Mouse (Mus musculus) testis, adult 2 months (tissue): ENCODE data around the gene Kcng4.

Experiments
- CTCF ChIP-seq: fragments of 200-500 bp; IDR thresholded peaks from 2 replicates; pipeline ENCODE4 v1.5.1; 2012; ENCODE audit warnings: low read depth, mild to moderate bottlenecking, inconsistent platforms, low read length, moderate library complexity; ENCODE audit not compliant: control insufficient read depth, insufficient read depth, insufficient replicate concordance
- POLR2A ChIP-seq: fragments of 200-500 bp; IDR thresholded peaks from 2 replicates; pipeline ENCODE4 v1.6.1; 2012; ENCODE audit warnings: low read depth, mild to moderate bottlenecking, inconsistent platforms, low read length, moderate library complexity; ENCODE audit not compliant: control insufficient read depth

GRCm38 (mm10) chr8:119580441-119581161 is 54.9 kb downstream of the Kcng4 start:
- TF ChIP-seq CTCF (no peak), POLR2A (no peak)
